Mouse (Mus musculus) urinary bladder, postnatal 36 days (tissue): ENCODE data around the gene Pkhd1.
"Not testable (repeated sequence)": the region's sequence is repeated elsewhere in the genome, so short reads cannot be mapped to it uniquely, and the experiment has no call there.

Experiments used
- DNase-seq, 2 experiments: peaks; one replicate each; pipeline ENCODE4 v3.0.0; 2022; ENCODE audit warnings: low spot score in 2 of 2, mixed read lengths in 1 of 2

The Pkhd1 gene

DNA sequence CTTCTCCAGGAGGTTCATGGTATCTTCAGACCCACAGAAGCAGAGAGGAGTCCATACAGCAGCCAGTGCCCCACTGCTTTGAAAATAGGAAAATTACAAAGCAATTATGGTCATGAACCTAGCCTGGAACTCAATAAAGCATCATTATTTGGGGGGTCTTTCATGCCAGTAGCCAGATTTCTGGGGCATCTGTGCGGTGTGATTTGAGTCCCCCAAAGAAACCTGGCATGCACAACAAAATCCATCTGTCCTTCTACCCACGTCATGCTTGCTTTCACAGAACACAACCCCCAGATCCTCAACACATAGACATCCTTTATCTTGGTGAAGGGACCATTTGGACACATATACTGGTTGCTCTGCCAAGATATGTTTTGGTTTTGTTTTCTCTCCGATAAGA is 316.2 kb downstream of the Pkhd1 start:
- DNase-seq: no peak

DNA sequence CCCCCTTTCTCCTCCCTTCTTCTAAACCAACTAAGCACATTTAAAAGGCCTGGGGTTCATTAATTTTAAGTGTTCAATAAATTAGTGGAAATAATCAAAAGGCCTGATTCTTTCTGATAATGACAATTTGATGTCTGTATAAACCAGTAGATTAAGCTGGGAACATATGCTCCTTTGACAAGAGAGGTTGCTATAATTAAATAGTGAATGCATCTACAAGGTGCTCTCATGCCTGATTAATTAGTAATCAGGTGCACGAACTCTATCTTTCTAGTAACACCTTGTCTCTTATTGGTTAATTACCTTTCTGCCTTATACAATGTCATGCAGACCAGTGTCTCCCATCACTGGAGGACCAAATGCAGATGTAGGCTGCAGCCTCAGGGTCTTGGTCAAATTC is 329.2 kb downstream of the Pkhd1 start:
- DNase-seq: no peak

DNA sequence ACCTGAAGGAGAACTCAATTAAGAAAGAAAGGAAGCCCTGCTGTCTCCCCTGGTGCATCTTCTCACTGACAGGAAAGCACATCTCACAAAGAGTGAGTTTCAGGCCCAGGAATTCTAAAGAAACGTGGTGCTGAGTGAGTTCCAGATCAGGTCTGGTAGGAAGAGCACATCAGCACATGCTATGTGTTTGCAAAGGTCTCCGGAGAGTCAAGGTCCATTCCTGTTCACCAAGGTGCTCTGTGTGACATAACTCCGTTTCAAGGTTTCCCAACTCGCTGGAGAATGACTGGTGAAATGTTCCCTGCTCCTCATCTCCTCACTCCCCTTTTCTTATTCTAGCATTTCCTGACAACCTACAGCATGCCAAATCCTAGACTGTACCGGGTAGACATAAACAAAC is 357.5 kb downstream of the Pkhd1 start:
- no peak for DNase-seq

GRCm38 (mm10) chr1:20248169-20248568 is 369.7 kb downstream of the Pkhd1 start:
- DNase-seq: no peak

DNA sequence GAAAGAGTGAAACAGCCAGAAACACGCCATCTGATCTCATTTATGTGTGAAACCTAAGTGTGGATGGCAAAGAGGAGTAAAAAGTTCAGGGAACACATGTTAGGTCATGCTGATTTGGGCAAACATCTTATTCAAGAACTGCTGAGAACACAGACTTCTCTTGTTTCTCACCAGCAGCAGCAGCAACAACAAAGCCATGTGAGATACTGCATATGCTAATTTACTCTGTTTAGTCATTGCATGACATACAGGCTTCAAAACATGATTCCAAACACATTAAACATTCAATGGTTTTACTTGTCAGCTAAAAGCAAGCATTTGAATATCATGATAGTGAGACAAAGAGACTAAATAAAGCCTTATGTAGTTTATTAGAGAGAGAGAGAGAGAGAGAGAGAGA is 401.2 kb downstream of the Pkhd1 start:
- no peak for DNase-seq

GRCm38 (mm10) chr1:20190444-20190843 is 427.4 kb downstream of the Pkhd1 start:
- no peak for DNase-seq

DNA sequence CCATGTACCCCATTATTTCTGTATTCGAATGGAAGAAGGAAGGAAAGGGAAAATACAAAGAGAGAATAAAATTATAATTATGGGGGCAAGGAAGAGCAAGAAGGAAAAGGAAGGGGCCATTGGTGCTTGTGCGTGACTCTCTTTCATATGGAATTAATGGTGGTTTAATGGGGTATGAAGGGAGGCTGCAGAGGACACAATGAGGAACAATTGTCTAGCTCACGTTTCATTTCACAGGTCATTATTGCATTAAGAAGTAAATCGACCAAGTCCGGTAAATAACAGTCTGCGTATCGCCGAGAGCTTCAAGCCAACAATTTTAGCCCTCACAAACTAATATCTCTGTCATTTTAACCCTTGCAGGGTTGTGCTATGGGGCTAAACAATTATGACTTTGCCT is 437.7 kb downstream of the Pkhd1 start:
- DNase-seq: no peak

GRCm38 (mm10) chr1:20171199-20171598 is 446.7 kb downstream of the Pkhd1 start:
- DNase-seq: no peak

GRCm38 (mm10) chr1:20150627-20151026 is 467.2 kb downstream of the Pkhd1 start:
- not testable (repeated sequence) for DNase-seq

GRCm38 (mm10) chr1:20150016-20150415 is 467.8 kb downstream of the Pkhd1 start:
- no peak for DNase-seq

GRCm38 (mm10) chr1:20136205-20136604 is 481.7 kb downstream of the Pkhd1 start:
- DNase-seq: no peak

DNA sequence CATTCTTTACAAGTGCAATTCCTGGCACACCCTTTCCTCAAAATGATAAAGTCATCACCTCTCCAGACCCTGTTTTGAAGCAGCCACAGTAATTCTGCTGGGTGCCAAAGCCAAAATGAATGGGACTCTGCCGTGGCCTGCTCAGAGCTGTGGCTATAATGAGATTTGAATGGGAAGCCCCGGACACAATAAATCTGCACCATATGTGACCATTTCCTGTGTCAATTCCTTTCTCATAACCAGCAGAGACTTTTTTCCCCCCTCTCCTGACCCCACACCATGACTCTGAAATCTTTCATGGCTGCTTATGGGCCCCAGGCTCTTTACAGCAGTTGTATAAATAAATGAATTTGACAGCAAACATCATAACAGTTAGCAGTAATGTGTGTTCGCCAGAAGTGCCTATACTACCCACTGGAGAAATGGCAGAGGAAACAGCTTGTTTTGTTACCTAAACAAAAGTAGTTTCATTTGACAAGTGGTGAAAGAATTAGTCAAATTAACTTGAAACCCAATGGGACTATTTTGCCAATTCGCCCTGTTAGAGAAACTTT is 482.7 kb downstream of the Pkhd1 start:
- DNase-seq: no peak

- DNase-seq: no peak
These were observed 484.2 kb downstream of the Pkhd1 start for GRCm38 (mm10) chr1:20133636-20134035.

DNA sequence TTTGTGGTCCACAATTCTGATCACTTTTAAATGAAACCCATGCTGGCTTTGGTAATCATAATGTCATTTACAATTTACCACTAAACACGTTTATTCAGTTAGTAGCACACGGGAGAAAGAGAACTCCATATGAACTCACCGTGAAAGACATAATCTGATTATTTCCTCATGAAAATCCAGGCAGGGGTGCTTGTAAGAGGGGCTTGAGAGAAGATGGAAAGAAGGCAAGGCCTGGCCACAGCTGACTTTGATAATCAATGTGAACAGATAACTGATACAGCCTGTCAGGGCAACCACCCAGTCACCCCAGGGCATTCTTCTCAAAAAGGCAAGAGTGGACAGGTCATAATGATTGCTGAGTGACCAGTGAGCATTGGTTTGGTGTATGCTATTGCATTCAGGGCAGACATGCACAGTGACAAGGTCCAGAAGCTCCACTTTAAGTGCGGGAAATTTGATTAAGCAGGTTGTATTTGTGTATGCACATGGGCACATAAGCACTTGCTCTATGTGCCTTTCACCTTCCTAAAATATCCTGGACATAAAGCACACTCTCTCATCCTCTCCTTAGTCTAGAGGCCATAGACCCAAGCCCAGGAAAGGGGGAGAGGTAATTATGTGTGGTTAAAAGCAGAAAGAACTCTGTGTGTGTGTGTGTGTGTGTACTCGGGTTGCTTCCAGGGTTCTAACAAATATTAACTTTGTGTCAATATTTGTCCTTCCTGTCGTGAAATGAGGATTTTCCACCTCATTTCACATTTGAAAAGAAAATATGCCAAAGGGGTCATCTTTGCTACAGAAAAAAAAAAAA is 485.9 kb downstream of the Pkhd1 start:
- no peak for DNase-seq

DNA sequence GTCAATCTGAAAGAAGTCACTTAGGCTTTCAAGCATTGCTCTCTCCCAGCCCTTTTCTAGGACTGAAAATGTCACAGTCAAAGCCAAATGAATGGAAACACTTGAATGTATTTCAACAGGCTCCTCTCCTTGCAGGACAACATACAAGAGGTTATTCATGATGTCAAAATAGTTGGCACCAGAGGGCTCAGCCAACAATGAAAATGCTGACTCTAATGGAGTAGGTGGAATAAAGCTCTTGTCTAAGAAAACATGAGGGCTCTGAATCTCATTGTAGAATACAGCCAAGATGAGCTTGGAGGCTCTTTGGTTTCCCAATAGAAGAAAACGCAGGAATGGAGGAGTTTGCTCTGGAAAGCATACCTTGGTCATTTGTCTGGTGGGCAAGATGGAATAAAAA is 500.5 kb downstream of the Pkhd1 start:
- no peak for DNase-seq

DNA sequence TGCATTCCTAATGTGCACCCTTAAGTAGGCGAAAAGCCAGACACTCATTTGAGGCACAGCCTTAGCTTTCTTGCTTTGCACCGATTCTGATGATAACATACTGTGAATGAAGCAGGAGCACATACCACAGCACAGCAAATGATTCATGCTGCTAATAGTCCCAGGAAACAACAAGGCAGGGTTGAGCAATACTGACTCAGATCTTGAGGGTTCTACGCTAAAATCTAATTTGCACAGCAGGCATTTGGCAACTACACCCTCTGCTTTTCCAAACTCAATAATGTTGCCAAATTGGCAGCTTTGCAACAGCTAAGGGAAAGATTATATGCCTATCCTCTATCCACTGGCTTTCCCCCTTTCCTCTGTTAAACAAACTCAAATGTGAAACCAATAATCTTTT is 548.1 kb downstream of the Pkhd1 start:
- peak; percentile 21 to 47 for DNase-seq

- peak in 1 of 2 experiments; percentile 29 for DNase-seq
These were observed 559.6 kb downstream of the Pkhd1 start for GRCm38 (mm10) chr1:20058245-20058644.

DNA sequence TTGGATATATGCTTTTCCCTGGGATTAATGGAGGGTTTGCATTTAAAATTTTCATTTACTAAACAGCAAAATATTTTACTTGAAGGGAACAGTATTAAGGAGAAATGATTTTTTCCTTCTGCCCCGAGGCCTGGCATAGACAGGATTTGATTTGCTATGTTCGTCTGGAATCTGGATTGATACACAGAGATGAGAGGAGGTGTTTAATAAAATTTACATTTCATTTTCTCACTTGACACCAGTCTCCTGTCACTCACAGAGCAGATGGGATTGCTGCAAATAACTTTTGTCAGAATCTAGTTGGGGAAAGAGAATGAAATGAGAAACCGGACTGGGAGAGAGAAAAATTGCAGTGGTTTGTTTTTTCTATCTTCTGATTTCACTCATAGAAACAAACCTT is 578.5 kb downstream of the Pkhd1 start:
- DNase-seq: no peak

DNA sequence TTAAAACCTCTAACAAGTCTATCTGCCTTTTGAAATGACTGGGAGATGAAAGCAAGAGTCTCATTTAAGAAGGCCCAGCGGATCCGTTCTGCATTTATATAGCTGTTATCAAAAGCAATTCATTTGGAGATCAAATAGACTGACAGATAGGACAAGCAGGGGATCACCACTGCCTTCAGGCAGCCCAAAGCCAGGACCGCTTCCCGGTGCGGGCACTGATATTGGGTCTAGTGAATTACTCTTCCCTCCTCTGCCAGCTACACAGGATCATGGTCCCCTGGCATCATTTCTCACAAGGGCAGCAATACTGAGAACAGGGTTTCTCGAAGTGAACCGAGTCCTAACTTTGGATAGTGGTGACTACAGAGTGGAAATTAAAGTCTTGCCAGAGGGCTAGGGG is 582.6 kb downstream of the Pkhd1 start:
- no peak for DNase-seq

DNA sequence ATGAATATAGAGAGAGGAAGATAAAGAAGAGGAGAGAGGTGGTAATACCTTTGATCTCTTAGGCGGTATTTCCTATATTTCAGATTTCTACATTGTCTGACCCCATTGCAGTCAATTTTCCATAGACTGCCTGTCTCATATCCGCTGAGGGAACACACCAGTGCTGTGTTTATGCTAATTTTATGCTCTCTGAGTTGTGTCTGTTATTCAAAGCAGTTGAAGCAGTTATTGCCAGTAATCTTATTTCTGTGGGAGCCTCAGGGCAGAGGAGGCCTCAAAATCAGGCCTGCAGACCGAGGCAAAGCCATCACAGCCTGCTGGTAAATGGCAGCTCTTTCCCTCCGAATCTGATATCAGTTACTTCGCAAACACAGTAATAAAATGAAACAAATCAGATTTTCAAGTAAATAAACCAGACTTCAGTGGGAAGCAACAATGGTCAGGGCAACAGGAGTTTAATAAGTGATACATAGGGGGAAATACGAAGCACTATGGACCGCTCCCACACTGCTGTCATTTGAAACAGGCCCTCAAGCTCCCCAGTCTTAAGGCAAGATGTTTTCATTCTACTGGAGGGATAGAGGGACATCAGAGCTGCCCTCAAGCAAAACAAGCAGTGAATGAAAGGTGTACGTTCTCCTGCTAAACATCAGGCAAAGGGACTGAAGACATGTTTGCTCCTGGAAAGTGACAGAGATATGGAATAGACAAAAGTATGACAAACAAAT is 599.5 kb downstream of the Pkhd1 start:
- DNase-seq: no peak

- DNase-seq: no peak
These were observed 600.2 kb downstream of the Pkhd1 start for GRCm38 (mm10) chr1:20017619-20018018.
